Mouse (Mus musculus): Measurements from ENCODE around the gene Tm9sf4. TPM values are rescaled to one million over a fixed set of nuclear protein-coding genes. Genes with fewer than 3 reads are reported as not detected.

Gene Tm9sf4
- total RNA-seq, 2 experiments from 2014 or later: 38.2 to 41.7 TPM

DNA sequence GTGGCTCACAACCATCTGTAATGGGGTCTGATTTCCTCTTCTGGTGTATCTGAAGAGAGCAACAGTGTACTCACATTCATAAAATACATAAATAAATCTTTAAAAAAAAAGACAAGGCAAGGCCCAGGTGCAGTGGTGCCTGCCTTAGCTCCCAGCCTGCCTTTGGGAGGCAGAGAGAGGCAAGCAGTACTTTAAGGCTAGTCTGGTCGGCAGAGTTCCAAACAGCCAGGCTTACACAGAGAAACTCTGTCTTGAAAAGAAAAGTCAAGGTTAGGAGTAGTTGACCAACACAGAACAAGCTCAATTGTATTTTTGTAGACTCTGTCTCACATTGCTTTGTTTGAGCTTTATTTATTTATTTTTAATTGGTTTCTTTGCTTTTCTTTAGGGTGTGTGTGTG is 41.7 kb downstream of the Tm9sf4 start:
- no peak for DNase-seq
- intact Hi-C loops (cut with DNase I; ENCODE audit: low total_unique reads): no loop called here

DNA sequence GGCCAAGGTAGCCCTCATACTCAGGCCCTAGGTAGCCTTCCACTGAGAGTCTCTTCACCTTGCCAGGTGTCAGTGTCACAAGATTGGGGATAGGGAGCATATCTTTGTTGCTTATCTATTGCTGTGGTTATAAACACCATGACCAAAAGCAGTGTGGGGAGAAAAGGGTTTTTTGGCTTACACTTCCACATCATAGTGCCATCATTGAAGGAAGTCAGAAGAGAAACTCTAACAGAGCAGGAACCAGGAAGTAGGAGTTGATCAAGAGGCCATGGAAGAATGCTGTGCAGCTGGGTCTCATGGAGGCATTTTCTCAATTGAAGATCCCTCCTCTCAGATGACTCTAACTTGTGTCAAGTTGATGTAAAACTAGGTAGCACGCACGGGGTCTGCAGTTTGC is 47.0 kb downstream of the Tm9sf4 start:
- intact Hi-C loops (cut with DNase I; ENCODE audit: low total_unique reads): no loop called here

DNA sequence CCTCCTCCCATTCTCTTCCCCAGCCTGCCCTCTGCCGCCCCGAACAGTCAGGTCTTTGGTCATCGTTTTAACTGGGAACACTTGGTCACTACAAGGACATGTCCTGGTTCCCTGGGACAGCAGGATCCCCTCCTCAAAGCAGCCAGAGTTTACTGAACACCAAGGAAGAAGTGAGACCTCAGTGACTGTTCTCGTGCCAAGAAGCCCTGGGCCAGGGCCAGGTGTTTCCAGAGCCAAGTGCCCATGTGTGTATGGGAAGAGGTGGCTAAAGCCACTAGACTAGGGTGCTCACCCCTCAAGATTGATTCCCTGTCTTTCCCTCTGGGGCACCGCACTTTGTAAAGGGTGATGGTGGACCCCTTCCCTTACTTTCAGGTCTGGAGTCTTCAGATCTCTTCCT is 48.2 kb downstream of the Tm9sf4 start:
- no peak for DNase-seq

More for the DNA sequence above, 47.0 kb downstream of the Tm9sf4 start:
- no peak for DNase-seq

DNA sequence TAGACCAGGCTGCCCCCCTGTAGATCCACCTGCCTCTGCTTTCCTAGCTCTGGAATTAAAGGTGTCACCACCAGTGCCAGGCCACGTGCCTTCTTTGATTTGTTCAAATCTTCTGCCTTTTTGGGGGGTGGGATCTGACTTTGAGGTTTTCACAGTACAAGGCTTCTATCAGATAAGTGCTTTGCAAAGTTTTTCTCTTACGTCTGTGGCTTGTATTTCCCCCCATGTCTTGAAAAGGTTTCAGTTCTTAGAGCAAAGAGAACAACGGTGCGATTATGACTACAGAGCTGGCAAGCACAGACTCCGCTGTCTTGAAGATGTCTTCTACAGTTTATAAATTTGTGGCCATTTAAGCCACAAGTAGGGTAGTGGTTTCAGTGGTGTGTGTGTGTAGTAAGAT is 50.3 kb downstream of the Tm9sf4 start:
- DNase-seq: no peak

More for the DNA sequence above, 48.2 kb downstream of the Tm9sf4 start:
- intact Hi-C loops (cut with DNase I; ENCODE audit: low total_unique reads): no loop called here

DNA sequence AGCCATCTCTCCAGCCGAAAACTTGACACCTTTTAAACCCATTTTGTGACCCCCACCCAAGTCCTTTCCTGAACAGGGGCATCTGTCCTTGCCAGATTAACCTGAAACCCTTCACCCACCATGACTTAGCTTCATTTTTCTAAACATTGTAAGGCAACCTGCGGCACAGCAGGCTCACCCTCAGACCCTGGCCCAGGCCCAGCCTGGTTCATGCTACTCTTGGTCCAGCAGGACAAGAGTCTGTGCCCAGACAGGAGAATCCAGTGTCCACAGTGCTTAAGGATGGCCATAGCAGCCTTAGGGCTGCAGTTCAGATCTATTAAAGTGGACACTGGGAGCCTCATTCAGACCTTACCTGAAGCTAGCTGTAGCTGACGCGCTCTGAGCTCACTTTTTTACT is 52.2 kb downstream of the Tm9sf4 start:
- intact Hi-C loops (cut with DNase I; ENCODE audit: low total_unique reads): no loop called here
- no peak for DNase-seq

More for the DNA sequence above, 50.3 kb downstream of the Tm9sf4 start:
- intact Hi-C loops (cut with DNase I; ENCODE audit: low total_unique reads): no loop called here

DNA sequence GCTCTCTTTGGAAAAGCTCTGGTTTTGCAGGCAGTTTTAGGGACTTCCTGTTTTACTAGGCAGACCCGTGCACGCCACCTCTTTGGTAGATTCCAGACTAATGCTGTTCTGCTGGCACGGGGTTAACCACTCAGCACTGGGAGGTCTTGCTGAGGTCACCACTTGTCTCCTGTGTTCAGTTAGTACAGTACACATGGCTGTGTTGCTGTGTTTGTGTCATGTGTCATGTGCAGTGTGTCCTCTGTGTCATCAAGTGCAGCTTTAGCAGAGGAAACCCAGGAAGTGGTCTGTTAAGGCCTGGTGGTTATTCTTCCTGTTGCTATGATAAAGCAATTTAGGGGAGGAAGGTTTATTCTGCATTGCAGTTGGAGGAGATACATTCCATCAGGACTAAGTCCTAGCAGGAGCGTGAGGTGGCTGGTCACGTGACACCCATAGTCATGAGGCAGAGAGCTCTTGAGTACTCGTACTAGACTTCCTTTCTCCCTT is 53.7 kb downstream of the Tm9sf4 start:
- intact Hi-C loops (cut with DNase I; ENCODE audit: low total_unique reads): no loop called here
- DNase-seq: no peak

DNA sequence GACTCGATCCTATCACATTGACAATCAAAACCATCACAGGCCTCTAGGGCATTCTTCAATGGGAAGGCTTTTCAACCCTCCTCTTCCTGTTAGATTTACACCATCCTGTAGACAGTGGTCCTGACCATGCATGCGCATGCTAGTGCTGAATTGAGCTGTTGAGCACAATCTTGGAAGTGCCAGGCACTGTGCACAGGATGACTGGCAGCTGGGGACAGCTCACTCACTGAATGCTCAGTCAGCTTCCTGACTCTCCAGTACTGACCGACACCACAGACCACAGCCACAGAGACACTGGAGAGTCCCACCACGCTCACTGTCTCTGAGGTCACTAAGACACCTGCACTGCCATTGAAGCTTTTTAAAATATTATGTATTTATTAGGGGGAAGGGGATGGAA is 54.3 kb downstream of the Tm9sf4 start:
- no peak for DNase-seq
- intact Hi-C loops (cut with DNase I; ENCODE audit: low total_unique reads): no loop called here

DNA sequence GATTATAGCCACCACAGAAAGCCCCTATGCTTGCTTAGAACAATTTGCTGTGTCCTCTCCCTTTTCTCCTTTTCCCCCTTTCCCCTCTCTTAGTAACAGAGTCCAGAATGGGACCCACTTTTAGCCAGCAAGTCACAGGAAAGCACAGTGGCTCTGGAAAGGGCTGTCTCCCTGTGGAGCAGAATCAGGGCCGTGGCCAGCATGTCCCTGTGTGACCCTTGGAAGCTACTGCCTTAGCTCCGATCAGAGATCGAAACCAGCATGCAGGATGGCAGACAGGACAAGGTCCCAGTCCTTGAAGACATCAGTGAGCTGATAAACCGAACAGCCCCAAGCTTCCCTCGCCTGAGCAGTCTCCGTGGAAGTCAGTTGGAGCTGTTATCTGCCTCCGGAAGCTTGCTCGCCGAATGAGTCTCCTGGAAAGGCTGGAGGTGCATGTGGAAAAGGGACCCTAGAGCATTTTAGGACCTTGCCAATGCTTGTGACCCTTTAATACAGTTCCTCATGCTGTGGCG is 56.8 kb downstream of the Tm9sf4 start:
- intact Hi-C loops (cut with DNase I; ENCODE audit: low total_unique reads): no loop called here

DNA sequence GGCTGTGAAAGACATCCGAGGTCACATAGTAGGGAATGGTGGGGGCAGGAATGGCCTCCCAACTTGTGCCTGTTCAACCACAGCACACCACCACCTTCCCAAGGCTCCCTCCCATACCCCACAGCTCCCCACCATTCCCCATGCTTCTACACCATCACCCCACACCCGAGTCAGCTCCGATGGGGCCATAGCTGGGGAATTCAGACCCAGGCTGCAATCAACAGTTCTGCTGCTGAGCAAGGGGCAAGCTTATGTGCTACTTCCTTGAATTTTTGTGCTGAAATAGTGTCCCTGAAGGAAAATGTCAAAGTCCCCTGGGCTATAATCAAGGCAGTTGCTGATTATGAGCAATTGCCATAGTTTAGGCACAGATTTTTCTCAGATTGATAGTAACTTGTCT is 57.4 kb downstream of the Tm9sf4 start:
- intact Hi-C loops (cut with DNase I; ENCODE audit: low total_unique reads): no loop called here
- no peak for DNase-seq

More for the DNA sequence above, 56.8 kb downstream of the Tm9sf4 start:
- DNase-seq: no peak

DNA sequence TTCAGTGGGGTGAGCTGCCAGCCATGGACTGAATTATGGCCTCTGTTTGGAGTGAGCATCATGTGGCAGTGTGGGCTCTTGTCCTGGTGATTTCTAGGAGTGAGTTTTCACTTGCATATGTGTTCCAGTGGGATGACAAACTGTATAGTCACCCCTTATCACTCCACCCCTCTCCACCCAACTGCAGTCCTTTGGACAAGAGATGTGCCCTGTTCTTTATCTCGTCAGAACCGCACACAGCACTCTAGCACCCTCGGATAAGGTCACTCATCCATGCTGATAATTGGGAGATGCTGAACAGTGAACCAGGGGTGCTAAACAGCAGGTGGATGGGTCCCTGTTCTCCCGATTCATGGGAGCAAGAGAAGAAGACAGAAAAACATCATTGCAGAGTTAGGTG is 60.5 kb downstream of the Tm9sf4 start:
- DNase-seq: no peak
- intact Hi-C loops (cut with DNase I; ENCODE audit: low total_unique reads): no loop called here

DNA sequence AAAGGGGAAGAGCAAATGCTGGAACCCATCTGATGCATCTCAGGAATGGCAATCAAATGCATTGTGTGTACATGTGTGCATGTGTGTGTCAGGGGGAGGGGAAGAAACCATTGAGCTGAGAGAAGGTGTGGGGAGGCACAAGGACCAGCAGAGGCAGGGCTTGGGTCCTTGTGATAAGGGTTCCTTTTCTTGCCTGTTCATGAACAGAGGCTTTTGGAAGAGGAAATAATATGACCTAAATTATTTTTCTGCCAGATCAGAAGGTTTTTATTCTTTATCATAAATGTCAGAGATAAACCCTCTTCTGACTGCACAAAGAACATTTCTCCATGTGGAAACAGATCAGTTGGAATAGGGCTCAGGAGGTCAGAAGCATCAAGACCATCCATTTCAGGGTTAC is 61.0 kb downstream of the Tm9sf4 start:
- intact Hi-C loops (cut with DNase I; ENCODE audit: low total_unique reads): no loop called here

DNA sequence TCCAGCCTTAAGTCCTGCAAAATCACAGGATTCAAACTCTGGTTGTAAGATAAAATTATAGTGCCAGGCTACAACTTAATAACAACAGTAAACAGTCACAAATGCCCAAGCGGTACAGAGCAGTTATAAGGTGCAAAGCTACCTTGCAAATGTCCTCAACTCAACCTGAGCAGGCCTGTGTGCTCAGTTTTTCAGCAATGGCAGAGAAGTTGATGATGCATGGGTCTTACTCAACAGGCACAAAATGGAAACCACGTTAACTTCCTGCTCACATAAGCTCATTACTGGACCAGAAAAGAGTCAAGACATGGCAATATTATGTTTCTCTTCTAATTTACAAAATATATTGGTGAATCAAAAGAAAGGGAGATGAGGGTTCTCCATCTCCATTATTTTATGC is 61.5 kb downstream of the Tm9sf4 start:
- intact Hi-C loops (cut with DNase I; ENCODE audit: low total_unique reads): no loop called here
- no peak for DNase-seq

More for the DNA sequence above, 61.0 kb downstream of the Tm9sf4 start:
- no peak for DNase-seq

DNA sequence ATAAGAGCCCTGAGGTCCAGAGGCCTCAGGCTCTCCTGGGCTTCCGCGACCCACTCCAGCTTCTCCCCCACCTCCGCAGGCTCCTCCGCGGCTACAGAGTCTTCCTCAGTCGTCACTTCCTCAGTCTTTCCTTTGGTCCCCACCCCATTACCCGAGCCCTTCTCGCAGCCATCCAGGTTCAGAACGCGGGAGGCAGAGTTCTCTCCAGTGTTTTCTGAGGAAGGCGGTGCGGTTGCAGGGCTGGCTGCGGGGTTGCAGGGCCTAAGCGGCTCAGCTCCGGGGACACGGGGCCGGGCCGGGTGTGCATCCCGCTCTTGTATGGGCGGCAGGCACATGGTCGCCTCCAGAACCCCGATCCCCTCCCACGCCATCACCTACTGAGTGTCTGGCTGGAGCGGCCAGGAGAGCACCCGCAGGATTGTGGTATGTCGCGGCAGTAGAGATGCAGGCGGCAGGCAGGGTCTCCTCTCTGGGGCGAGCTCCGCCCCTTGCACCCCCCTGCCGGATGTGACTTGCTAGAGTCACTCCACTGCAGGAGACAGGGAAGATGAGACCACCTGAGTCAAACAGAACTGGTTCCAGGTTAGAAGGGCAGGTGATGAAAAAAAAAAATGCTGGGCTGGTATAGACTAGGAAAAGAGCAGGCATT is 64.0 kb downstream of the Tm9sf4 start, which contains the start of gene Tspyl3:
TSS of gene Tspyl3 (minus strand) at position 496 of the 649 bp plus-strand sequence.
- peak; percentile 26 for DNase-seq
- intact Hi-C loops (cut with DNase I; ENCODE audit: low total_unique reads): no loop called here

DNA sequence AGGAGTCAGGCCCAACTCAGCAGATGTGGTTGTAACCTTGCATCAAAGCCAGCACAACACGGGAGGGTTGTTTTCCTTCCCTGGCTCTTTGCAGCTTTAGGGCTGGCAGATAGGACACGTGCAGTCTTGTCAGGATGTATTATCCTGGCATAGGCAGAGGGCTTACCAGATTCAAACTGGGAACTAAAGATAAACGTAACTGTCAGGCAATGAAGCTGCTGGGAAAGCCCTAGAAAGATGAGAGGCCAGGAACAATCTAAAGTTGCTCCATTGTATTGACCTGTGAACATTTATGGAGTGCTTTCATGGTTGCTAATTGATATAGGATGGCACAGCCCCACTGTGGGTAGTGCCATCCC is 64.5 kb downstream of the Tm9sf4 start:
- no peak for DNase-seq
- intact Hi-C loops (cut with DNase I; ENCODE audit: low total_unique reads): no loop called here

DNA sequence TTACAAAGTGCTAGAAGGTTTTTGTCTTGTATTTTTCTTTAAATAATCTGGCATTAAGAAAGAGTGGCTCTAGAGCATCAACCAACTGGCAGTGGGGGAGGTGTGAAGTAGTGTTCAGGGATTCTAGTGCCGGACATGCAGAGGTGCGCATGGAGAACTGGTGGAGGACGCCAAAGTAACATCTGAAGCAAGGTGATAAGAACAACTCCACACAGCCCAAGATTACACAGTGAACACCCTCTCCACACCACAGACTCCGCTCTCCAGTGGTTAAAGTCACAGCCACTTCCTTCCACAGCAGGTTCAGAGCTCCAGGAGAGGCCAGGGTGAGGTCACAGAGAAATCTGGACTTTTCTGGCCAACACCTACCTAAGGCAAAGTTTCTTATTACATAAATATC is 66.9 kb downstream of the Tm9sf4 start:
- intact Hi-C loops (cut with DNase I; ENCODE audit: low total_unique reads): no loop called here
- DNase-seq: no peak

DNA sequence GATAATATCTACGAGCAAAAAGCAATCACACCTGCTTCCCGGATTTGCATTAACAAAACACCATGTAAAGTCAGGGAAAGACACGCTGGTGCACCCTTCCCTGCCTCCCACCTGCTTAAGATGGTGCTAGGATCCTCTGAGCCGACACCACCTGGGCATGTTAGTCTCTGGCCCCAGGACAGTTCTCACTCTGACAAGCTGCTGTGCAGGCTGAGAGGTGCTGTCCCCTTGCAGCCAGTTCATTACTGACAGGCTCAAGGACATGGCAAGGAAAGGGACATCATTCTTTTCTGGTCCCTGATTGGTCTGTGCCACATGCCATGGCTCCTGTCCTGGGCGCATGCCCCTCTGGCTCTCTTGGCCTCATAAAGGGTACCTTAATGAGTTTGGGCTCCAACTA is 67.4 kb downstream of the Tm9sf4 start:
- intact Hi-C loops (cut with DNase I; ENCODE audit: low total_unique reads): no loop called here
- DNase-seq: no peak

DNA sequence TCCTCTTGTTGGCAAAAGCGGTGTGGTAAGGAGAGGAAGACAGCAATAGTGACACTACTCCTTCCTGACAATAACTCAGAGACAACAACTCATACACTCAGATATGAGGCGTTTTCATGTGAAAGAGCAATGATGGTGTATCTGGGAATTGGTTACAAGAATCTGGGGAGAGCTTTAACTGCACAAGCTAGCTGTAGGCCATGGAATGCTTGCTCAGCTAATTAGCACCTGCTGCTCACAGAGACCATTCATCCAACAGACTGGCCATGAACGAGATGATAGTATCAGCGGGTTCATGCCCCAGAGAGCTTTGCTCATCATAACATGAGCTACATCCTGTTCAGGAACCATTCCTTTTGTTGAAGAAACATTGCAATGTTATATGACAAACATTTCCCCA is 76.1 kb downstream of the Tm9sf4 start:
- intact Hi-C loops (cut with DNase I; ENCODE audit: low total_unique reads): no loop called here
- no peak for DNase-seq

DNA sequence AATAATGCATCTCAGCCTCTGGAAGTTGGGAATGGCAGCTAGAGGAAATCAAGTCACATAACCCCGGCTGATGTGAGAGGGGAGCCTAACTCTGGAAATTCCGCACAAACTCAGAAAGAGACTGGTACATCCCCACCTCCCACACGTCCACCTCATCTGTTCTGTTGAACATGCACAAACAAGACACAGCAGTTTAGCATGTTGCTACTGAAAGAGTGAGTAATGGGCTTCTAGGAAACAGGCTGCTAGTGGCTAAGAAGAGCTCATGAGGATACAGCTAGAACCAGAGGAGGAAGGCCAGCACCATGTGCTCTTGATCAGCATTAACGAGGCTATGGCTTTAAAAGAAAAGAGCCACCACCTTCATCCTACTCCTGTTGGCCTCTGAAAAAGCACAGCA is 76.8 kb downstream of the Tm9sf4 start:
- no peak for DNase-seq
- intact Hi-C loops (cut with DNase I; ENCODE audit: low total_unique reads): no loop called here

DNA sequence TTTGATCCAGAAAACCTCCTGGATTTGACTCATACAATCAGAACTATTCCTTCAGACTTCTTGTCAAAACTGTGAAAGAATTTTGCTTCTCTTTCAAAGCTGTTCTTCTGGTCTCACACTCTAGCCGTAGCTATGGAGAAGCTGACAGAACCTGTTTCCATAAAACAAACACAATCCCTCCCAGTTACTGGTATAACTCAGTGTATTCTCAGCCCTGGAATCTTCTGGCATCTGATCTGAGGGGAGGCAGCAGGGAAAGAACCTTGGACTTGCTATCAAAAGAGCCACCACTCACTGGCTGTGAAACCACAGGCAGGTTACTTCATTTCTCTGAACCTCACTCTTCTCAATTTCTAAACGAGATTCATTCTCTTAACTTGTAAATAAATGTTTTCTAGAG is 77.3 kb downstream of the Tm9sf4 start:
- no peak for DNase-seq
- intact Hi-C loops (cut with DNase I; ENCODE audit: low total_unique reads): no loop called here

DNA sequence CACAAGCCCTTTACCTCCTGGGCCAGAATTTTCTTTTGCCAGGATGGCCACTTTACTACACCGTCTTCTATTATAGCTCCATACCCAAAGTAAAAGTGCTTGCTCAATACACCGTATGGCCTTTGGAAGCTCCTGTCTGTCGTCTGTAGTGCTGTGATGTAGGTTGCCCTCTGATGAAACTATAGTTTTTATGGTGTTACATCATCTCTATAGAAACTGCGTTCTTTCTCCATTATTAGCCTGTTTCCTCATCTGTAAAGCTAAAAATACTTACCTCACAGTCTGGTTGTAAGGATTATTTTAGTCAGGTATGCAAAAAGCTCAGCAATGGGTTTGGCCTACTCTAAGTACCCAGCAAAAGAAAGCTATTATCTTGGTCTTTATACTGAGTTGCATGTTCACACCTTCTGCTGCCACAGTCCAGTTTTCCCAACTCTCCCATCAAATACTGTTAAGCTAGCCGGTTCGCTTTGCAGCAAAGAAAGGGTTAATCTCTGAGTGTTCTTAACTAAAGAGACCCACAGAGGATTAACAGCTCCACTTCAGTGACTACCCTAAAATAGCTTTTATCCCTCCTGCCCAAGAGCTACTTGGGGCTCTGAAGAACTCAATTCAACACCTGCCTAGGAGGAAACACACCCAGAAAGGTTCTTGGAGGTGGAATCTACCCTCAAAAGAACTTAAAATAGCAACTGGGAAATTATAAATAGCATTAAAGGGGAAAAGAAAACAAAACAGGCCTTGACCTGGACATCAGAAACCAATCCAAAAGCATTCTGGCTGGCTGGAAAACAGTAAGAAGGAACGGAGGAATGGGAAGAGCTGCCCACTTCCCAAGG is 78.1 kb downstream of the Tm9sf4 start:
- intact Hi-C loops (cut with DNase I; ENCODE audit: low total_unique reads): no loop called here

More for the DNA sequence above, 78.1 kb downstream of the Tm9sf4 start:
- DNase-seq: no peak
